Mouse (Mus musculus): Measurements from ENCODE around the gene Zic1.

Zic1 gene

GRCm38 (mm10) chr9:91366999-91367811 is 1.6 kb upstream of the Zic1 start:
- DNase-seq (ENCODE audit: low spot score in 2 of 2): no peak

- no peak for DNase-seq (ENCODE audit: low spot score in 2 of 2)
Observed at GRCm38 (mm10) chr9:91366226-91366998, 802 bp upstream of the Zic1 start.

- DNase-seq (ENCODE audit: low spot score in 2 of 2): no peak
Observed at GRCm38 (mm10) chr9:91364971-91365501, 574 bp downstream of the Zic1 start.

GRCm38 (mm10) chr9:91364127-91364970 is 1.3 kb downstream of the Zic1 start:
- DNase-seq (ENCODE audit: low spot score in 2 of 2): no peak

GRCm38 (mm10) chr9:91363814-91364126 is 1.8 kb downstream of the Zic1 start:
- no peak for DNase-seq (ENCODE audit: low spot score in 2 of 2)

- DNase-seq (ENCODE audit: low spot score in 2 of 2): no peak
Observed at GRCm38 (mm10) chr9:91363011-91363730, 2.4 kb downstream of the Zic1 start.

GRCm38 (mm10) chr9:91361856-91362601 is 3.6 kb downstream of the Zic1 start, which contains the start of gene Zic4:
Gene Zic4, plus strand, starts transcription at chr9:91362413.
- peak in 1 of 2 experiments; percentile 20 for DNase-seq (ENCODE audit: low spot score in 2 of 2)

GRCm38 (mm10) chr9:91361033-91361855 is 4.4 kb downstream of the Zic1 start:
- no peak for DNase-seq (ENCODE audit: low spot score in 2 of 2)

- no peak for DNase-seq (ENCODE audit: low spot score in 2 of 2)
Observed at GRCm38 (mm10) chr9:91360151-91361032, 5.2 kb downstream of the Zic1 start.

GRCm38 (mm10) chr9:91358851-91359687 is 6.5 kb downstream of the Zic1 start:
- no peak for DNase-seq (ENCODE audit: low spot score in 2 of 2)

GRCm38 (mm10) chr9:91357321-91357720 is 8.3 kb downstream of the Zic1 start:
- DNase-seq (ENCODE audit: low spot score in 2 of 2): no peak

GRCm38 (mm10) chr9:91356353-91356740 is 9.3 kb downstream of the Zic1 start:
- no peak for DNase-seq (ENCODE audit: low spot score in 2 of 2)

GRCm38 (mm10) chr9:91355629-91356352 is 9.8 kb downstream of the Zic1 start:
- no peak for DNase-seq (ENCODE audit: low spot score in 2 of 2)

- DNase-seq (ENCODE audit: low spot score in 2 of 2): no peak
Observed at GRCm38 (mm10) chr9:91355270-91355589, 10.4 kb downstream of the Zic1 start.

- no peak for DNase-seq (ENCODE audit: low spot score in 2 of 2)
Observed at GRCm38 (mm10) chr9:91354434-91355269, 11.0 kb downstream of the Zic1 start.
